Comparison of ENCODE assay signal across 11 mouse cellular contexts in genomic region chr11:58211062-58211681, GRCm38 (mm10). TPM values are rescaled to one million over a fixed set of nuclear protein-coding genes. Genes with fewer than 3 reads are reported as not detected.
A peak's percentile ranks its signal among the peaks of the same experiment; 100 is the strongest.
DNase-seq lines count a peak whose midpoint lies in the region; ATAC-seq and TF ChIP-seq lines count a peak whose summit lies in the region.
"Had no signal": no experiment of that assay in that cellular context is flagged by ENCODE, and none has a peak within 500 bp of the region (broad histone marks: within the 10 kb centered on the region; RNA-seq: fewer than 3 reads in every experiment).

No protein-coding gene starts in this region.

- WGBS in heart, embryonic 14.5 days: 14% methylated on average over 9 of the region's 9 CpGs

- H3K4me1 ChIP-seq in heart, embryonic 14.5 days (ENCODE audit: control insufficient read depth in 2 of 2, insufficient read depth in 2 of 2, low read length in 2 of 2): peaks cover 7 to 17% of the 10 kb centered on the region in 2 experiments
- H3K4me1 ChIP-seq in ES-E14 (ENCODE audit: control insufficient read depth in 2 of 2, insufficient read depth in 2 of 2, low read length in 2 of 2, poor library complexity in 1 of 2): peaks cover 0 to 16% of the 10 kb centered on the region in 2 experiments; a peak in 2 of 4 replicates

- H3K9me3 ChIP-seq in heart, embryonic 14.5 days (ENCODE audit: control insufficient read depth, low read length): no peaks in the 10 kb centered on the region
- H3K9me3 ChIP-seq in ES-E14 (ENCODE audit: control insufficient read depth, insufficient read depth, low read depth, low read length): no peaks in the 10 kb centered on the region

- no peaks in the 10 kb centered on the region for H3K27me3 ChIP-seq in heart, embryonic 14.5 days (ENCODE audit: control insufficient read depth, insufficient read depth, low read length)

- peak overlapping the region; percentile 14 to 33; a peak in 2 of 4 replicates for H3K27ac ChIP-seq in heart, embryonic 14.5 days (replicated peaks in 1 of 2; ENCODE audit: control insufficient read depth in 1 of 2, insufficient read depth in 1 of 2, low read depth in 2 of 2, low read length in 2 of 2)
- no peak overlapping the region; the same call in 1 of the 2 replicates for H3K27ac ChIP-seq in ES-E14 (ENCODE audit: insufficient read depth, low read depth, low read length, poor library complexity, severe bottlenecking)

- in situ Hi-C loops in ES-E14 (cut with MboI; ENCODE audit: low sequenced_read_pairs in 2 of 2, unreplicated experiment in 2 of 2): no loop called here

- no peaks in the 10 kb centered on the region for H3K36me3 ChIP-seq in heart, embryonic 14.5 days (ENCODE audit: control insufficient read depth, insufficient read depth, low read length)
- no peaks in the 10 kb centered on the region for H3K36me3 ChIP-seq in ES-E14 (ENCODE audit: control insufficient read depth, insufficient read depth, low read length, poor library complexity, severe bottlenecking)

- no peak for ATAC-seq in heart, embryonic 14.5 days (ENCODE audit: insufficient number of reproducible peaks, insufficient read depth, low FRiP score, low read depth)
- peak; percentile 68 for ATAC-seq in inflammation-experienced regulatory T-cells, adult 6 months
- ATAC-seq in megakaryocyte-erythroid progenitor cell, adult 5-6 weeks (replicated peaks; ENCODE audit: low FRiP score, low TSS enrichment, poor library complexity, severe bottlenecking): 0 out of 2 replicates have a peak, but pooled peaks have one; percentile 25
- ATAC-seq: midbrain, embryonic 16.5 days had no signal

- no peak overlapping the region for H3K4me3 ChIP-seq in heart, embryonic 14.5 days (ENCODE audit: control insufficient read depth in 1 of 2, insufficient read depth in 1 of 2, low read depth in 1 of 2, low read length in 2 of 2)
- no peak overlapping the region for H3K4me3 ChIP-seq in ES-E14 (ENCODE audit: insufficient read depth in 1 of 2, low read depth in 1 of 2, low read length in 2 of 2, poor library complexity in 1 of 2, severe bottlenecking in 1 of 2)

- DNase-seq in heart, postnatal 4 days: no peak
- DNase-seq in ES-E14 (ENCODE audit: low read depth, low spot score): no peak
- DNase-seq in layer of hippocampus, adult 8-10 months (ENCODE audit: low spot score in 2 of 2): no peak
- DNase-seq in frontal cortex, postnatal 14 days (ENCODE audit: low spot score in 2 of 2): no peak
- DNase-seq in right cerebral cortex, postnatal 14 days: no peak
- DNase-seq: cerebellum, adult 9-11 months; right cerebral cortex, postnatal 25 days had no signal

- peak overlapping the region; percentile 35 for H3K4me2 ChIP-seq in heart, embryonic 14.5 days (ENCODE audit: low read length)

- peak overlapping the region; percentile 56; the same call in 1 of the 2 replicates for H3K9ac ChIP-seq in heart, embryonic 14.5 days (ENCODE audit: low read length)
- H3K9ac ChIP-seq in ES-E14 (ENCODE audit: insufficient read depth, low read depth, low read length, poor library complexity, severe bottlenecking): no peak overlapping the region

TF ChIP-seq in ES-E14, 5 proteins besides CTCF, POLR2A, EP300 and RAD21:
- TF ChIP-seq ZC3H11A (IDR thresholded peaks at IDR 0.05; ENCODE audit: borderline replicate concordance, low read depth, low read length): no peak
- TF ChIP-seq MAFK (IDR thresholded peaks at IDR 0.05; ENCODE audit: insufficient read depth, low read depth, low read length): 0 out of 2 replicates have a peak, but pooled peaks have one; percentile 75
- no peak for TF ChIP-seq CHD2 (IDR thresholded peaks at IDR 0.05; ENCODE audit: low read depth, low read length)
- no peak for TF ChIP-seq HCFC1 (IDR thresholded peaks at IDR 0.05; ENCODE audit: borderline replicate concordance, insufficient read depth, low read length)
- no peak for TF ChIP-seq ZNF384 (IDR thresholded peaks at IDR 0.05; ENCODE audit: low read depth, low read length)

RNA-seq across cellular contexts. Expression of gene Irgm2, which starts 11.8 kb away (rescaled TPM):
- polyA plus RNA-seq in heart, embryonic 14.5 days (2014; fragmentation: Nextera tagmentation; extraction: Ambion mirVana): 4.3 and 5.6 TPM in 2 replicates
- 1 to 10 TPM; 4.4 to 4.8 TPM for total RNA-seq in heart, postnatal 4 days (2021)
- total RNA-seq in ES-E14 (2012; rRNA removed): 0.42 and 0.54 TPM in 2 replicates
- 10 to 100 TPM; 47.5 to 49.5 (median 48.5) TPM for polyA plus RNA-seq in inflammation-experienced regulatory T-cells, adult 6 months (2017; shearing (Covaris generic))
- 1.2 and 6.1 TPM in 2 replicates for total RNA-seq in megakaryocyte-erythroid progenitor cell, adult 5-6 weeks (2014; fragmentation: Nextera tagmentation)
- 2.9 and 3.7 TPM in 2 replicates for total RNA-seq in megakaryocyte-erythroid progenitor cell, adult 5-6 weeks (2017)
- total RNA-seq in layer of hippocampus, adult 8-10 months (2022): 1 to 10 TPM; 2.3 to 4.6 (median 3.1) TPM

RNA-seq across cellular contexts. Expression of gene Igtp, which starts 11.8 kb away (rescaled TPM):
- polyA plus RNA-seq in heart, embryonic 14.5 days (2014; fragmentation: Nextera tagmentation; extraction: Ambion mirVana): 6.2 and 7.9 TPM in 2 replicates
- total RNA-seq in heart, postnatal 4 days (2021): 1 to 10 TPM; 4.8 to 4.9 TPM
- 2.5 and 4.4 TPM in 2 replicates for total RNA-seq in ES-E14 (2012; rRNA removed)
- polyA plus RNA-seq in inflammation-experienced regulatory T-cells, adult 6 months (2017; shearing (Covaris generic)): 100 to 1,000 TPM; 300 to 422 (median 383) TPM
- total RNA-seq in megakaryocyte-erythroid progenitor cell, adult 5-6 weeks (2014; fragmentation: Nextera tagmentation): 12.8 and 15.3 TPM in 2 replicates
- 11.5 and 12.3 TPM in 2 replicates for total RNA-seq in megakaryocyte-erythroid progenitor cell, adult 5-6 weeks (2017)
- 1 to 10 TPM; 2.4 to 5.5 (median 3.6) TPM for total RNA-seq in layer of hippocampus, adult 8-10 months (2022)

RNA-seq across cellular contexts. Expression of gene Mrpl22, which starts 39.7 kb away (rescaled TPM):
- polyA plus RNA-seq in heart, embryonic 14.5 days (2014; fragmentation: Nextera tagmentation; extraction: Ambion mirVana): 107 and 116 TPM in 2 replicates
- 10 to 100 TPM; 50.1 to 54.3 TPM for total RNA-seq in heart, postnatal 4 days (2021)
- total RNA-seq in ES-E14 (2012; rRNA removed): 52.9 and 71.0 TPM in 2 replicates
- 10 to 100 TPM; 58.3 to 73.6 (median 64.8) TPM for polyA plus RNA-seq in inflammation-experienced regulatory T-cells, adult 6 months (2017; shearing (Covaris generic))
- 75.6 and 84.9 TPM in 2 replicates for total RNA-seq in megakaryocyte-erythroid progenitor cell, adult 5-6 weeks (2014; fragmentation: Nextera tagmentation)
- total RNA-seq in megakaryocyte-erythroid progenitor cell, adult 5-6 weeks (2017): 49.6 and 76.6 TPM in 2 replicates
- total RNA-seq in layer of hippocampus, adult 8-10 months (2022): 10 to 100 TPM; 30.8 to 33.8 (median 32.8) TPM

RNA-seq across cellular contexts. Expression of gene Gemin5, which starts 42.8 kb away (rescaled TPM):
- 13.3 and 14.1 TPM in 2 replicates for polyA plus RNA-seq in heart, embryonic 14.5 days (2014; fragmentation: Nextera tagmentation; extraction: Ambion mirVana)
- 10 to 100 TPM; 12.3 to 13.1 TPM for total RNA-seq in heart, postnatal 4 days (2021)
- total RNA-seq in ES-E14 (2012; rRNA removed): 66.4 and 70.1 TPM in 2 replicates
- 1 to 10 TPM; 5.7 to 6.4 (median 5.9) TPM for polyA plus RNA-seq in inflammation-experienced regulatory T-cells, adult 6 months (2017; shearing (Covaris generic))
- total RNA-seq in megakaryocyte-erythroid progenitor cell, adult 5-6 weeks (2014; fragmentation: Nextera tagmentation): 43.2 and 51.7 TPM in 2 replicates
- total RNA-seq in megakaryocyte-erythroid progenitor cell, adult 5-6 weeks (2017): 43.4 and 57.0 TPM in 2 replicates
- 10 to 100 TPM; 19.6 to 23.5 (median 20.0) TPM for total RNA-seq in layer of hippocampus, adult 8-10 months (2022)
